Mouse (Mus musculus) heart, embryonic 16.5 days (tissue): ENCODE data around the gene Dclk1. TPM values are rescaled to one million over a fixed set of nuclear protein-coding genes. Genes with fewer than 3 reads are reported as not detected.

Experiments
- ATAC-seq: fragments of 200-750 bp; cut with Nextera tagmentation; replicated peaks from 2 replicates; pipeline ENCODE4 v1.8.0; 2017; ENCODE audit warnings: moderate number of reproducible peaks; ENCODE audit not compliant: insufficient read depth, low FRiP score; ENCODE audit errors: extremely low read depth
- H3K27ac ChIP-seq: fragments of 300-500 bp; sonication (generic); 2 replicates; pipeline ENCODE4 v1.5.1; 2014; ENCODE audit warnings: mild to moderate bottlenecking, low read length, control low read depth, moderate library complexity
- H3K27me3 ChIP-seq: fragments of 300-500 bp; sonication (generic); 2 replicates; pipeline ENCODE4 v1.6.1; 2014; ENCODE audit warnings: low read length, mixed read lengths; ENCODE audit not compliant: control insufficient read depth, insufficient read depth
- H3K36me3 ChIP-seq: fragments of 300-500 bp; sonication (generic); 2 replicates; pipeline ENCODE4 v1.6.1; 2014; ENCODE audit not compliant: control insufficient read depth, insufficient read depth
- H3K4me1 ChIP-seq: fragments of 300-500 bp; sonication (generic); 2 replicates; pipeline ENCODE4 v1.6.1; 2014; ENCODE audit warnings: low read length, mixed read lengths; ENCODE audit not compliant: control insufficient read depth, insufficient read depth
- H3K4me2 ChIP-seq: fragments of 300-500 bp; sonication (generic); 2 replicates; pipeline ENCODE4 v1.6.1; 2014; ENCODE audit warnings: low read depth, mild to moderate bottlenecking, control low read depth, low read length
- H3K4me3 ChIP-seq: fragments of 300-500 bp; sonication (generic); 2 replicates; pipeline ENCODE4 v1.5.1; 2014; ENCODE audit warnings: mild to moderate bottlenecking, control low read depth, low read length
- H3K9ac ChIP-seq: fragments of 300-500 bp; sonication (generic); 2 replicates; pipeline ENCODE4 v1.6.1; 2014; ENCODE audit warnings: low read length, control low read depth
- H3K9me3 ChIP-seq: fragments of 300-500 bp; sonication (generic); replicated peaks from 2 replicates; pipeline ENCODE4 v1.6.1; 2016; ENCODE audit warnings: low read length; ENCODE audit not compliant: control insufficient read depth
- WGBS: fragments of 180-500 bp; shearing (Covaris S2); extraction: QIAGEN DNeasy Blood & Tissue Kit; methylation state at CpG from one replicate; pipeline ENCODE4 v1.1.7; 2014; 5-methylcytosine and 5-hydroxymethylcytosine counted together
- polyA plus RNA-seq: library from polyadenylated mRNA; unstranded; fragments of >200 nt; fragmentation: Nextera tagmentation; extraction: Ambion mirVana; gene quantifications from 2 replicates; pipeline ENCODE4 v1.2.1, GENCODE M21; 2015

Dclk1 gene
- polyA plus RNA-seq, 1 experiment from 2014 or later: 5.4 TPM

GRCm38 (mm10) chr3:55378591-55378990, 136.4 kb downstream of the Dclk1 start:
- Histone ChIP-seq H3K4me3 (no peak overlapping the region), H3K9ac (no peak overlapping the region), H3K4me2 (no peak overlapping the region), H3K27ac (no peak overlapping the region), H3K4me1 (0 out of 2 replicates have a peak, but pooled peaks cover 3% of the 10 kb centered on the region), H3K9me3 (no peaks in the 10 kb centered on the region), H3K36me3 (no peaks in the 10 kb centered on the region), H3K27me3 (no peaks in the 10 kb centered on the region)
- WGBS: 72% methylated on average over 6 of the region's 6 CpGs
- ATAC-seq: no peak

- no peak overlapping the region for H3K4me2 ChIP-seq
- no peak overlapping the region for H3K27ac ChIP-seq
- no peaks in the 10 kb centered on the region for H3K27me3 ChIP-seq
- WGBS: 58% methylated on average over 9 of the region's 9 CpGs
- no peak for ATAC-seq
- H3K36me3 ChIP-seq: no peaks in the 10 kb centered on the region
- no peaks in the 10 kb centered on the region for H3K4me1 ChIP-seq
- no peaks in the 10 kb centered on the region for H3K9me3 ChIP-seq
- H3K4me3 ChIP-seq: no peak overlapping the region
- no peak overlapping the region for H3K9ac ChIP-seq
Observed at GRCm38 (mm10) chr3:55380471-55380870, 138.3 kb downstream of the Dclk1 start.

- 59% methylated on average over 3 of the region's 3 CpGs for WGBS
- no peaks in the 10 kb centered on the region for H3K27me3 ChIP-seq
- no peaks in the 10 kb centered on the region for H3K36me3 ChIP-seq
- no peaks in the 10 kb centered on the region for H3K4me1 ChIP-seq
- ATAC-seq: no peak
- no peak overlapping the region for H3K4me2 ChIP-seq
- H3K9me3 ChIP-seq: no peaks in the 10 kb centered on the region
- H3K9ac ChIP-seq: no peak overlapping the region
- H3K27ac ChIP-seq: no peak overlapping the region
- no peak overlapping the region for H3K4me3 ChIP-seq
Observed at GRCm38 (mm10) chr3:55392605-55393004, 150.4 kb downstream of the Dclk1 start.

GRCm38 (mm10) chr3:55393549-55393948, 151.4 kb downstream of the Dclk1 start:
- no peak for ATAC-seq
- WGBS: 71% methylated on average over 3 of the region's 3 CpGs
- Histone ChIP-seq H3K4me3 (no peak overlapping the region), H3K4me2 (no peak overlapping the region), H3K27me3 (no peaks in the 10 kb centered on the region), H3K9me3 (no peaks in the 10 kb centered on the region), H3K27ac (no peak overlapping the region), H3K36me3 (no peaks in the 10 kb centered on the region), H3K9ac (no peak overlapping the region), H3K4me1 (no peaks in the 10 kb centered on the region)

- H3K4me2 ChIP-seq: no peak overlapping the region
- ATAC-seq: no peak
- H3K36me3 ChIP-seq: no peaks in the 10 kb centered on the region
- H3K4me1 ChIP-seq: no peaks in the 10 kb centered on the region
- no peaks in the 10 kb centered on the region for H3K9me3 ChIP-seq
- H3K27me3 ChIP-seq: no peaks in the 10 kb centered on the region
- 81% methylated on average over 2 of the region's 2 CpGs for WGBS
- H3K27ac ChIP-seq: no peak overlapping the region
- H3K4me3 ChIP-seq: no peak overlapping the region
- no peak overlapping the region for H3K9ac ChIP-seq
Observed at GRCm38 (mm10) chr3:55396792-55397191, 154.6 kb downstream of the Dclk1 start.

GRCm38 (mm10) chr3:55397752-55398693, 155.9 kb downstream of the Dclk1 start:
- no peak for ATAC-seq

GRCm38 (mm10) chr3:55401236-55401635, 159.1 kb downstream of the Dclk1 start:
- Histone ChIP-seq H3K4me3 (no peak overlapping the region), H3K4me2 (no peak overlapping the region), H3K27ac (no peak overlapping the region), H3K27me3 (no peaks in the 10 kb centered on the region), H3K4me1 (no peaks in the 10 kb centered on the region), H3K9me3 (no peaks in the 10 kb centered on the region), H3K9ac (no peak overlapping the region), H3K36me3 (no peaks in the 10 kb centered on the region)
- 53% methylated on average over 1 of the region's 1 CpGs for WGBS
- ATAC-seq: no peak

More at GRCm38 (mm10) chr3:55397752-55398693, 155.9 kb downstream of the Dclk1 start:
- Histone ChIP-seq H3K9me3 (no peaks in the 10 kb centered on the region), H3K4me1 (no peaks in the 10 kb centered on the region), H3K27me3 (no peaks in the 10 kb centered on the region), H3K4me2 (no peak overlapping the region), H3K4me3 (no peak overlapping the region), H3K27ac (no peak overlapping the region), H3K36me3 (no peaks in the 10 kb centered on the region), H3K9ac (no peak overlapping the region)
- 78% methylated on average over 6 of the region's 6 CpGs for WGBS

GRCm38 (mm10) chr3:55404751-55405150, 162.6 kb downstream of the Dclk1 start:
- Histone ChIP-seq H3K4me2 (no peak overlapping the region), H3K27ac (no peak overlapping the region), H3K4me1 (no peaks in the 10 kb centered on the region), H3K36me3 (no peaks in the 10 kb centered on the region), H3K4me3 (no peak overlapping the region), H3K9me3 (no peaks in the 10 kb centered on the region), H3K27me3 (no peaks in the 10 kb centered on the region), H3K9ac (no peak overlapping the region)
- ATAC-seq: no peak
- 94% methylated on average over 7 of the region's 7 CpGs for WGBS

- H3K27ac ChIP-seq: no peak overlapping the region
- WGBS: 80% methylated on average over 7 of the region's 7 CpGs
- no peak overlapping the region for H3K9ac ChIP-seq
- no peaks in the 10 kb centered on the region for H3K27me3 ChIP-seq
- no peaks in the 10 kb centered on the region for H3K36me3 ChIP-seq
- H3K4me1 ChIP-seq: no peaks in the 10 kb centered on the region
- no peak overlapping the region for H3K4me2 ChIP-seq
- no peak overlapping the region for H3K4me3 ChIP-seq
- no peak for ATAC-seq
- 0 out of 2 replicates have a peak, but pooled peaks cover 2% of the 10 kb centered on the region for H3K9me3 ChIP-seq
Observed at GRCm38 (mm10) chr3:55406616-55407015, 164.5 kb downstream of the Dclk1 start.
